Mouse (Mus musculus) stomach, embryonic 16.5 days (tissue): ENCODE results near the gene Babam2. TPM values are rescaled to one million over a fixed set of nuclear protein-coding genes. Genes with fewer than 3 reads are reported as not detected.

Source experiments
- ATAC-seq: fragments of 200-750 bp; cut with Nextera tagmentation; 2 replicates; pipeline ENCODE4 v1.8.0; 2017; ENCODE audit warnings: moderate number of reproducible peaks, moderate TSS enrichment; ENCODE audit not compliant: insufficient read depth, low FRiP score
- H3K27ac ChIP-seq: fragments of 300-500 bp; sonication (generic); 2 replicates; pipeline ENCODE4 v1.5.1; 2014; ENCODE audit warnings: low read length
- H3K27me3 ChIP-seq: fragments of 300-500 bp; sonication (generic); 2 replicates; pipeline ENCODE4 v1.6.1; 2014; ENCODE audit warnings: low read length, control low read depth, mixed read lengths; ENCODE audit not compliant: control insufficient read depth, insufficient read depth
- H3K36me3 ChIP-seq: fragments of 300-500 bp; sonication (generic); 2 replicates; pipeline ENCODE4 v1.6.1; 2014; ENCODE audit warnings: low read length; ENCODE audit not compliant: control insufficient read depth, insufficient read depth
- H3K4me1 ChIP-seq: fragments of 300-500 bp; sonication (generic); 2 replicates; pipeline ENCODE4 v1.6.1; 2014; ENCODE audit warnings: low read length, control low read depth, mixed read lengths; ENCODE audit not compliant: control insufficient read depth, insufficient read depth
- H3K4me2 ChIP-seq: fragments of 300-500 bp; sonication (generic); 2 replicates; pipeline ENCODE4 v1.6.1; 2014; ENCODE audit warnings: low read depth, low read length, mixed read lengths
- H3K4me3 ChIP-seq: fragments of 300-500 bp; sonication (generic); replicated peaks from 2 replicates; pipeline ENCODE4 v1.5.1; 2014; ENCODE audit warnings: mild to moderate bottlenecking, low read length
- H3K9ac ChIP-seq: fragments of 300-500 bp; sonication (generic); 2 replicates; pipeline ENCODE4 v1.6.1; 2014; ENCODE audit warnings: low read length
- H3K9me3 ChIP-seq: fragments of 300-500 bp; sonication (generic); replicated peaks from 2 replicates; pipeline ENCODE4 v1.6.1; 2016; ENCODE audit warnings: low read length, control low read depth; ENCODE audit not compliant: control insufficient read depth
- WGBS: fragments of 180-500 bp; shearing (Covaris S2); extraction: QIAGEN DNeasy Blood & Tissue Kit; methylation state at CpG from one replicate; pipeline ENCODE4 v1.1.7; 2014; 5-methylcytosine and 5-hydroxymethylcytosine counted together
- polyA plus RNA-seq: library from polyadenylated mRNA; unstranded; fragments of >200 nt; fragmentation: Nextera tagmentation; extraction: Ambion mirVana; gene quantifications from 2 replicates; pipeline ENCODE4 v1.2.1, GENCODE M21; 2015

The Babam2 gene
- polyA plus RNA-seq, 1 experiment from 2014 or later, result 62.6 TPM

DNA sequence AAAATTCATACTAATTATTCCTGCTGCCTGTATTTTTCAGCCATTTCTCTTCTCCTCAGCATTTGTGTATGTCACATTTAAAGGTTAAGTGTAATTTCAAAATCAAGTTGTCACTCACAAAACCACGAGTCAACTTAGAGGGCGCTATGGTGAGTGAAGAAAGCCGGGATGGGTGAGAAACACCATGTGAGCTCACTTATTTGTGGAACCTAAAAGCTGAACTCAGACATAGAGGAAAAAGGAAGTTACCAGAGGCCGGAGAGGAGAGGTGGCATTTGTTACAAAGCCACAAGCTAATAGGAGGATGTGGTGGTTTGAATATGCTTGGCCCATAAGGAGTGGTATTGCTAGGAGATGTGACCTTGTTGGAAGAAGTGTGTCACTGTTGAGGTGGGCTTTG, 17.3 kb upstream of the Babam2 start:
- no peak overlapping the region for H3K4me3 ChIP-seq
- no peaks in the 10 kb centered on the region for H3K36me3 ChIP-seq
- WGBS, result 81% methylated on average over 4 of the region's 4 CpGs

DNA sequence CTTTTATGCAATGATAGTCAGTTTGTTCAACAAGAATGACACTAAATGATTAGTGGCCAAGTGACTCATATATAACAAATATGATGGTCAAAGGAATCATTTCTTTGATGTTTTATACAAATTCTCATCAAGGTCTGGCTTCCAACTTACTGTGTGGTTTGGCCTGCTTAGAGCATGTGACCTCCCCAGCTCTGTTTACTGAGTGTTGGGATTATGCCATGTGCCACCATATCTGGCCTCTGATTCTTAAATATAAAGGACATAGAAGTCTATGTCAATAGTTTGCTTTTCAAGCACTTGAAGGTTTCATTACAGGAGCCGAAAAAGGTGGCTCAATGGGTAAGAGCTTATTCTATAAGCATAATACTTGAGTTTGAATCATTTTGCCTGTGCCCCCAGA, 15.2 kb upstream of the Babam2 start:
- ATAC-seq, result no peak
- H3K4me1 ChIP-seq, result no peaks in the 10 kb centered on the region
- no peaks in the 10 kb centered on the region for H3K36me3 ChIP-seq
- no peak overlapping the region for H3K27ac ChIP-seq
- H3K27me3 ChIP-seq, result no peaks in the 10 kb centered on the region
- H3K9me3 ChIP-seq, result no peaks in the 10 kb centered on the region
- no peak overlapping the region for H3K4me2 ChIP-seq
- no peak overlapping the region for H3K4me3 ChIP-seq
- 67% methylated on average over 1 of the region's 1 CpGs for WGBS
- no peak overlapping the region for H3K9ac ChIP-seq

More for the DNA sequence above, 17.3 kb upstream of the Babam2 start:
- Histone ChIP-seq H3K27ac (no peak overlapping the region), H3K4me2 (no peak overlapping the region), H3K27me3 (no peaks in the 10 kb centered on the region), H3K4me1 (no peaks in the 10 kb centered on the region), H3K9me3 (no peaks in the 10 kb centered on the region), H3K9ac (no peak overlapping the region)
- ATAC-seq, result no peak

DNA sequence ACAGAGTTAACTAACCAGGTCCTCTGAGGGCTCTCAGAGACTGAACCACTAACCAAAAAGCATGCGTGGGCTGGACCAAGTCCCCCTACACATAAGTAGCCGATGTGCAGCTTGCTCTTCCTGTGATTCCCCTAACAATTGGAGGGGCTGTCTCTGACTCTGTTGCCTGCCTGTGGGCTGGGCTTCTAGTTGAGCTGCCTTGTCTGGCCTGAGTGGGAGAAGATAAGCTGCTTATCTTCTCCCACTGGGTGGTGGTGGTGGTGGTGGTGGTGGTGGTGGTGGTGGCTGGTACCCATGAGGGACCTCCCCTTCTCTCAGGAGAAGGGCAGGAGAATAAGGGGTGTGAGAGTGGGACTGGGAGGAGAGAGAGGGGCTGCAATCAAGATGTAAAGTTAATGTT, 11.4 kb upstream of the Babam2 start:
- WGBS, result 57% methylated on average over 2 of the region's 2 CpGs
- Histone ChIP-seq H3K9me3 (no peaks in the 10 kb centered on the region), H3K4me1 (no peaks in the 10 kb centered on the region), H3K36me3 (no peaks in the 10 kb centered on the region), H3K9ac (no peak overlapping the region), H3K4me3 (no peak overlapping the region), H3K4me2 (no peak overlapping the region), H3K27ac (no peak overlapping the region), H3K27me3 (no peaks in the 10 kb centered on the region)
- ATAC-seq, result 0 out of 2 replicates have a peak, but pooled peaks have one; percentile 64

DNA sequence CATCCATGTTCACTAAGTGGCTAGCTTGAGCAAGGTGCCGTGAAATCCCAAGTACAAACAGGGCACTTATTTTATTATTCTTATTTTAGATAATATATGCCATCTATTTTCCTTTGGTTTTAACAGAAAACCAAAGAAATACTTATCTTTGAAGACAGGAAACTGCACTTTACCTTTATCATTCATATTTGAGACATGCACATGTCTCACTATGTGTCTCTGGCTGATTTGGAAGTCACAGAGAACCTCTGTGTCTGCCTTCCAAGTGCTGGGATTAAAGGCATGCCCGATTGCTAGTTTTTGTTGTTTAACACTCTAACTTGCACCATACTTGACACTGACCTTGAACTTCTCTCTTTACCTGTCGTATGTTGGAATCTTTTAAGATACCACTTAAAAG, 9.5 kb upstream of the Babam2 start:
- no peak overlapping the region for H3K4me3 ChIP-seq
- H3K4me2 ChIP-seq, result no peak overlapping the region
- no peak overlapping the region for H3K27ac ChIP-seq
- no peaks in the 10 kb centered on the region for H3K27me3 ChIP-seq
- no peak overlapping the region for H3K9ac ChIP-seq
- H3K4me1 ChIP-seq, result no peaks in the 10 kb centered on the region
- no peaks in the 10 kb centered on the region for H3K9me3 ChIP-seq
- no peaks in the 10 kb centered on the region for H3K36me3 ChIP-seq
- ATAC-seq, result no peak
- WGBS, result 81% methylated on average over 3 of the region's 3 CpGs

DNA sequence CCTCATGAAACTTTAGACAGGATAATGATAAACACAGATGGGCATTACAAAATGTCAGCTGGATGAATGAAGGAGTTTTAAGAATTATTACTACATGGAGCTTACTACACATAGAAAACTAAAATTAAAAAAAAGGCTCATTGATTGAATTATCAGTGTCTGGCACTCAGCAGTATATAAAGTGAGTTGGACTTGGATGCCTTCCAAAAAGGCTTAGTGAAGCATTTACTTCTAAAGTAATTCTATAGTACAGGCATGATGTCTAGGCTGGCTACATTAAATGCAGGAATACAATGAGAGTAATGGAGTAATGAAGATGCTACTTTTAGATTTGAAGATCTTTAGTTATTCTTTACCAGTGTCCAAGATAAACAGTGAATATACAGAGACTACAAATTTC, 4.3 kb upstream of the Babam2 start:
- no peak overlapping the region for H3K27ac ChIP-seq
- no peak for ATAC-seq
- no peak overlapping the region for H3K4me2 ChIP-seq
- no peaks in the 10 kb centered on the region for H3K9me3 ChIP-seq
- no peaks in the 10 kb centered on the region for H3K36me3 ChIP-seq
- no peak overlapping the region for H3K9ac ChIP-seq
- no peak overlapping the region for H3K4me3 ChIP-seq
- H3K4me1 ChIP-seq, result no peaks in the 10 kb centered on the region; the same call in 1 of the 2 replicates
- H3K27me3 ChIP-seq, result no peaks in the 10 kb centered on the region

DNA sequence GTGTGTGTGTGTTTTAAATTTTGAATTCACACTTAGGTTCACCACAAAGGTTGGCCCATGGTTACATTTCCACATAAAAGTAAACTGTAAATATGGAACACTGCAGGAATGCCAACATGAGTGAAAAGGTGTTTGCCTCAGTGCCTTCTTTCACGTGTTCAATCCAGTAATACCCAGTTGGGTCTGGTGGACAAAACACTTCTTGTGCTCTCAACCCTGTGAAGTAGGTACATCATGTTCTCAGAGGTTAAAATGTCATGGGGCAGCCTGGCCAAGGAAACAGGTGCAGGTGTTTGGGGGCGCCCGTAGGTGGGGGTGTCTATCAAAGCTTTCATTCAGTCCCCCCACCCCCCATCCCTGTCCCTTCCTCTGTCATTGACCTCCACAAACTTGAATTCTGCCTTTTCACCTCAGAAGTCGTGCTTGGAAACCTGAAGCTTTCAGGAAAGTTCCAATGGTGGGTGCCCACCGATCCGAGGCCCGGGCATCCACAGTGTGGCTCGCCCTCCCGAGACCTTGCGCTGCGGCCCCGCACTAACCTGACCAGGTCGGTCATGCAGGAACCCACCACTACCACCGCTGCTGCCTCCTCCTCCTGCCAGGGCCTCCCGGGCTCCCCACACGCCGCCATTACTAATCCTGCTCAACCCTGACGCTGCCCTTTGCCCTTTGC, 377 bp upstream of the Babam2 start, which contains the start of gene Rbks:
Gene Rbks (minus strand): TSS at position 657 of the 673 bp plus-strand sequence.
- Histone ChIP-seq H3K4me1 (no peaks in the 10 kb centered on the region; the same call in none of the 2 replicates), H3K9me3 (no peaks in the 10 kb centered on the region), H3K4me2 (peak within 1 kb of the TSS; percentile 77), H3K27me3 (no peaks in the 10 kb centered on the region), H3K4me3 (peak within 1 kb of the TSS; percentile 87), H3K36me3 (no peaks in the 10 kb centered on the region), H3K27ac (peak within 1 kb of the TSS; percentile 97), H3K9ac (peak within 1 kb of the TSS; percentile 92)
- ATAC-seq, result no peak
- WGBS, result 6% methylated on average over 18 of the region's 18 CpGs

DNA sequence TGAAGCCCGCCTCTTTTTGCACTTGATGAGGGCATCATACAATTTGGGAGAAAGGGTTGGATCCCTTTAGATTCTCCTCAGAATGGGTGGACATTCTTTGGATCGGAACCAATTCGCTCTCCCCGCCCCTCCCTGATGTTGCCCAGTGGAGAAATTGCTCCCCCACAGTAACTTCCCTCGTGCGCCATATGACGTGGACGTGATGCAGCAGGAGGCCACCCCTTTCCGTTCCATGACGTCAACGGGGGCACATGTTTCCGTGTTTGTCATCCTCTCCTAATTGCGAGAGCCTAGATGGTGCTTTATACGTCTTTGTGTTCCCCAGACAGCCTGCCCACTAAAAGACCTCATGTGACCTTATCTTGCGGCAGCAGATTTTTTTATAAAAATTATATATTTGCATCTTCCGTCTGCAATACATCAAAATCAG, 828 bp downstream of the Babam2 start:
- H3K36me3 ChIP-seq, result 0 out of 2 replicates have a peak, but pooled peaks cover 3% of the 10 kb centered on the region
- no peaks in the 10 kb centered on the region for H3K27me3 ChIP-seq
- peak overlapping the region; percentile 87 for H3K4me3 ChIP-seq
- peak; percentile 80 for ATAC-seq
- no peaks in the 10 kb centered on the region for H3K9me3 ChIP-seq
- H3K4me1 ChIP-seq, result no peaks in the 10 kb centered on the region; the same call in none of the 2 replicates
- peak overlapping the region; percentile 97 for H3K27ac ChIP-seq
- 3% methylated on average over 16 of the region's 16 CpGs for WGBS
- peak overlapping the region; percentile 92 for H3K9ac ChIP-seq
- peak overlapping the region; percentile 77 for H3K4me2 ChIP-seq

DNA sequence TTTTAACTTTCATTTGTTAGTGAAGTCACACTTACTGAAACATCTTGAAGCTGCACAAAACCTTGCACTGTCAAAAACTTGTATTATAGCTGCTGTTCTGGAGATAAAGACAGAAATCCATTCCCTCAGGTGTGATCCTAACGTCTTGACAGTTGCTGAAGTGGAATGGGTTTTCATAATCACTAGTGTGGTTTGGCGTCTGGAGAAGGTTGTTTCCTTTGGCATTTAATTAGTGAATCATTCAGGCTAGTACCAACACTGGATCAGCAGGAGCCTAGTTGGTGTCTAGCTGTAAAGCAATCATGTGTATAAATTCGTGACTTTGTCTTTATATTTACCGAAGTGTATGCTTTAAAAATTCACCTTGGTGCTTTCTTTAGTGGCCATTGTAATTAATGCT, 1.4 kb downstream of the Babam2 start:
- ATAC-seq, result no peak
- Histone ChIP-seq H3K9ac (no peak overlapping the region), H3K27me3 (no peaks in the 10 kb centered on the region), H3K4me2 (peak overlapping the region; percentile 77), H3K4me3 (no peak overlapping the region), H3K4me1 (no peaks in the 10 kb centered on the region; the same call in none of the 2 replicates), H3K9me3 (no peaks in the 10 kb centered on the region), H3K27ac (peak overlapping the region; percentile 67), H3K36me3 (0 out of 2 replicates have a peak, but pooled peaks cover 3% of the 10 kb centered on the region)
- 51% methylated on average over 4 of the region's 4 CpGs for WGBS

DNA sequence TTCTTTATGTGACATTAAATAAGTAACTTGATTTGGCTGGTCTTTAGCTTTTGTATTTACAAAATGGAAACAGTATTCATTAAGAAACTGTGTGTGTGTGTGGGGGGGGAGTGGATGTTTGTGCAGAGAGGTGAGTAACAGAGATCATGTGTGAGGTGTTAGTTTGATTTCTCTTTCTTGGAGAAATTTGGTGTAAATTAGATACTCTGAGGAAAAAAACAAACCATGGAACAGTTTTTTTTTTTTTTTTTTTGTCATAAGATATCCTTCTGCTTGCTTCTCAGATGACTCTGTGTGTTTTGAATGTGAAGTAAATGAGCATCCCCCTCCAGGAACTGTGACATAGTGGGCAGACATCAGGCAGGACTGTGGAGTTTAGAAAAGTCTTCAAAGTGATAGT, 1.9 kb downstream of the Babam2 start:
- no peak overlapping the region for H3K4me3 ChIP-seq
- no peaks in the 10 kb centered on the region for H3K9me3 ChIP-seq
- H3K4me2 ChIP-seq, result peak overlapping the region; percentile 77; the same call in 1 of the 2 replicates
- H3K9ac ChIP-seq, result no peak overlapping the region
- H3K27me3 ChIP-seq, result no peaks in the 10 kb centered on the region
- H3K36me3 ChIP-seq, result 0 out of 2 replicates have a peak, but pooled peaks cover 3% of the 10 kb centered on the region
- peak overlapping the region; percentile 67; the same call in 1 of the 2 replicates for H3K27ac ChIP-seq
- no peaks in the 10 kb centered on the region; the same call in none of the 2 replicates for H3K4me1 ChIP-seq
- ATAC-seq, result no peak
